Mouse (Mus musculus): ENCODE measurements around the gene Pacs1.
"Not testable (repeated sequence)": the region's sequence is repeated elsewhere in the genome, so short reads cannot be mapped to it uniquely, and the experiment has no call there.

Pacs1 gene

GRCm38 (mm10) chr19:5268875-5269274 is 4.0 kb downstream of the Pacs1 start:
- no peak for DNase-seq (ENCODE audit: extremely low read depth, insufficient read length, low spot score)

GRCm38 (mm10) chr19:5268017-5268416 is 4.9 kb downstream of the Pacs1 start:
- no peak for DNase-seq (ENCODE audit: extremely low read depth, insufficient read length, low spot score)

- DNase-seq (ENCODE audit: extremely low read depth, insufficient read length, low spot score): no peak
Measured at GRCm38 (mm10) chr19:5267015-5267414, 5.9 kb downstream of the Pacs1 start.

- DNase-seq (ENCODE audit: extremely low read depth, insufficient read length, low spot score): no peak
Measured at GRCm38 (mm10) chr19:5257140-5257539, 15.8 kb downstream of the Pacs1 start.

GRCm38 (mm10) chr19:5236981-5237380 is 35.9 kb downstream of the Pacs1 start:
- not testable (repeated sequence) for DNase-seq (ENCODE audit: extremely low read depth, insufficient read length, low spot score)

GRCm38 (mm10) chr19:5232696-5233095 is 40.2 kb downstream of the Pacs1 start:
- DNase-seq (ENCODE audit: extremely low read depth, insufficient read length, low spot score): no peak

- DNase-seq (ENCODE audit: extremely low read depth, insufficient read length, low spot score): no peak
Measured at GRCm38 (mm10) chr19:5230110-5230509, 42.8 kb downstream of the Pacs1 start.

GRCm38 (mm10) chr19:5224624-5225023 is 48.3 kb downstream of the Pacs1 start:
- DNase-seq (ENCODE audit: extremely low read depth, insufficient read length, low spot score): no peak

GRCm38 (mm10) chr19:5224077-5224476 is 48.8 kb downstream of the Pacs1 start:
- DNase-seq (ENCODE audit: extremely low read depth, insufficient read length, low spot score): no peak

- no peak for DNase-seq (ENCODE audit: extremely low read depth, insufficient read length, low spot score)
Measured at GRCm38 (mm10) chr19:5221926-5222325, 51.0 kb downstream of the Pacs1 start.

- not testable (repeated sequence) for DNase-seq (ENCODE audit: extremely low read depth, insufficient read length, low spot score)
Measured at GRCm38 (mm10) chr19:5221219-5221723, 51.6 kb downstream of the Pacs1 start.

- no peak for DNase-seq (ENCODE audit: extremely low read depth, insufficient read length, low spot score)
Measured at GRCm38 (mm10) chr19:5220389-5220788, 52.5 kb downstream of the Pacs1 start.

GRCm38 (mm10) chr19:5201691-5202090 is 71.2 kb downstream of the Pacs1 start:
- DNase-seq (ENCODE audit: extremely low read depth, insufficient read length, low spot score): no peak

- DNase-seq (ENCODE audit: extremely low read depth, insufficient read length, low spot score): not testable (repeated sequence)
Measured at GRCm38 (mm10) chr19:5200617-5201016, 72.3 kb downstream of the Pacs1 start.

- DNase-seq (ENCODE audit: extremely low read depth, insufficient read length, low spot score): no peak
Measured at GRCm38 (mm10) chr19:5198553-5198952, 74.4 kb downstream of the Pacs1 start.

GRCm38 (mm10) chr19:5195417-5196035 is 77.4 kb downstream of the Pacs1 start:
- DNase-seq (ENCODE audit: extremely low read depth, insufficient read length, low spot score): no peak

GRCm38 (mm10) chr19:5192397-5192796 is 80.5 kb downstream of the Pacs1 start:
- no peak for DNase-seq (ENCODE audit: extremely low read depth, insufficient read length, low spot score)

- no peak for DNase-seq (ENCODE audit: extremely low read depth, insufficient read length, low spot score)
Measured at GRCm38 (mm10) chr19:5187439-5187838, 85.5 kb downstream of the Pacs1 start.

- no peak for DNase-seq (ENCODE audit: extremely low read depth, insufficient read length, low spot score)
Measured at GRCm38 (mm10) chr19:5181926-5182325, 91.0 kb downstream of the Pacs1 start.

GRCm38 (mm10) chr19:5178631-5179030 is 94.3 kb downstream of the Pacs1 start:
- DNase-seq (ENCODE audit: extremely low read depth, insufficient read length, low spot score): no peak

- DNase-seq (ENCODE audit: extremely low read depth, insufficient read length, low spot score): no peak
Measured at GRCm38 (mm10) chr19:5170430-5170829, 102.5 kb downstream of the Pacs1 start.

- no peak for DNase-seq (ENCODE audit: extremely low read depth, insufficient read length, low spot score)
Measured at GRCm38 (mm10) chr19:5167477-5167876, 105.4 kb downstream of the Pacs1 start.

- DNase-seq (ENCODE audit: extremely low read depth, insufficient read length, low spot score): no peak
Measured at GRCm38 (mm10) chr19:5164380-5164779, 108.5 kb downstream of the Pacs1 start.
